Mouse (Mus musculus) left cerebral cortex, postnatal 14 days (tissue): ENCODE results near the gene Nrxn3. TPM values are rescaled to one million over a fixed set of nuclear protein-coding genes. Genes with fewer than 3 reads are reported as not detected.

Experiments
- DNase-seq, 2 experiments: peaks; one replicate each; pipeline ENCODE4 v3.0.0; 2021 to 2022; ENCODE audit warnings: low spot score in 2 of 2, mixed read lengths in 1 of 2
- intact Hi-C: fragments of 180-260 bp; cut with DNase I; formaldehyde crosslinking; loops from one replicate; pipeline ENCODE4 v1.15.1; 2025
- total RNA-seq, 2 experiments: library from RNA; stranded (reverse); gene quantifications; 2 replicates each; pipeline ENCODE4 v1.2.3; 2021

Gene Nrxn3
- total RNA-seq, 2 experiments from 2014 or later, result 202 to 209 TPM

DNA sequence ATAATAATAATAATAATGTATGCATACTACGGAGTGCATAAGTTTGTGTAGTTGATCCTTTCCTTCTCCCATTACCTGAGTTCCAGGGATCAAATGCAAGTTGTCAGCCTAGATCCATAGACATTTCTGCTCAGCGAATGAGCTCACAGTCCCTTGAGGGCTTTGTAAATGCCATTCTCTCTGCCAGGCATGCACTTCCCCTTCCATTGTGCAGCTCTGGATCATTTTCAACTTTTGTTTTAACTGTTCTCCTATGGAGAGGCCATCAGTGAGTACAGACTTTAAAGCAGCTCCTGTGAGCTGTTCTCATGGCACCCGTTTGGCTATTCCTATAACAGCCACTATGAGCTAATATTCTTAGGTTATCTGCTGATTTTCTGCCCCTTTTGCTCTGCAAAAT lies 536.2 kb downstream of the Nrxn3 start:
- intact Hi-C loops, result no loop called here
- no peak for DNase-seq

DNA sequence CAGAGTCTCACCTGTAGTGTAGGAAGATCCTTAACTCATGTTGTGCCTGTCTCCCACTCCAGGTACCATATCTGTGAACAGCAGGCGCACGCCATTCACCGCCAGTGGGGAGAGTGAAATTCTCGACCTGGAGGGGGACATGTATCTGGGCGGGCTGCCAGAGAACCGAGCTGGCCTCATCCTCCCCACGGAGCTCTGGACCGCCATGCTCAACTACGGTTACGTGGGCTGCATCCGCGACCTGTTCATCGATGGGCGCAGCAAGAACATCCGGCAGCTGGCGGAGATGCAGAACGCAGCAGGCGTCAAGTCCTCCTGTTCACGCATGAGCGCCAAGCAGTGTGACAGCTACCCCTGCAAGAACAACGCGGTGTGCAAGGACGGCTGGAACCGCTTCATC lies 537.4 kb downstream of the Nrxn3 start:
- intact Hi-C loops, result no loop called here
- DNase-seq, result no peak

DNA sequence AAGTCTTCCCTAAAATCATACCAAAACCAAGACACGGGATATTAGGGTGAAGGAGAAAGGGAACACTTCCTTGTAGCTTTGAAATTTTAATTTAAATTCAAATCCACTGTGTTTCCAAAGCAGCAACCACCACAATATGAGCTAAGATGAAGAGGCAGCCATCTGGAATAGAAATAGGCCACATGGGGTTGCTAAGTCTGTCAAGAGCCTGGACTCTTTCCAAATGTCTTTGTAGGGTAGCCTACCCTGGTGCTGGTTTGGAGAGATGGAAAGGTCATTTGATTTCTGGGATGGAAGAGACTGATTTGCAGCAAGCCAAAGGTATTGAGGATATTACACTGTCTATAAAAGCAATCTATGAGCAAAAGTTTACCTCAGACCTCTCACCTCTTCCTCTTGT lies 539.6 kb downstream of the Nrxn3 start:
- DNase-seq, result no peak
- intact Hi-C loops, result no loop called here

DNA sequence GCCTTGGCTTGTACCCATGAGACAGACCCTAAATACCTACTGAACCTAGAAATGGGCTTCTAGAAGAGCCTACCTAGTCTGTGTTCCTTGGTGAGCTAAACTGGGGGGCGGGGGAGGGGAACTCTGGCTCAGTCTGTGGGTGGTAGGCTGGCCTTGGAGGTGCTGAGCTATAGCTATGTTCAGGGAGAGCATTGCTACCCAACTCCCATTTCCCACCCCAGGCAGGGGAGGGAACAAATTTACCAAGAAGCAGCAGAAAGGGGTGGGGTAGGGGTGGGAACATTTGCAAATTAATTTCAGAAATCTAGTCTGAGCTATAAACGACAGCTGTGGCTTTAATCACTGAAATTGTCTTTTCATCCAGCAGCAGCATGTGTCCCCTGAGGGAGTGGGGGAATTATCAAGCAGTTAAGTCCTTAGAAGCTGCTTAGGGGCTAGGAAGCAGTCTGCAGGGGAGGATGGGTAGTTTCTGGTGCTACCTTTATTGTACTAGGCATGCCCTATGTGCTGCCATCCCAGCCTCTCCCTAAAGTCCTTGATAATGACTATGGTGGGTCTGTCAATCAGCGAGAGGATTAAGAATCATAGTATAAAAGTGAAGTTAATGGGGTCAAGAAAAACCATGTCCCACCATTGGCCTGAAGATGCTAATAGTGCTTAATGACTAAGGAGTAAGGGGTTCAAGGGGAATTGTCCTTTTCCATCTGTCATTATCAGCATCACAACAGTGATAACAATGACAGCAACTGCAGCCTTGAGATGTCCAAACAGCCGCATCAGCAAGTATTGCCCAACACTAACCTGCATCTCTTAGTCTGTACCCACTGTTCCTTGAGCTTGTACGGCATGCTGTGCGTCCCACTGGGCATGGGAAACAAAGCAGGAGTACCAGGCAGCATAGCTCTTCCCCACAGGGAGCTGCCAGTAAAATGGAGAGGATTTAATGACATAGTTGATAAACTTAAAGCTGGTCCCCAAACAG lies 560.0 kb downstream of the Nrxn3 start:
- intact Hi-C loops, result no loop called here
- no peak for DNase-seq

DNA sequence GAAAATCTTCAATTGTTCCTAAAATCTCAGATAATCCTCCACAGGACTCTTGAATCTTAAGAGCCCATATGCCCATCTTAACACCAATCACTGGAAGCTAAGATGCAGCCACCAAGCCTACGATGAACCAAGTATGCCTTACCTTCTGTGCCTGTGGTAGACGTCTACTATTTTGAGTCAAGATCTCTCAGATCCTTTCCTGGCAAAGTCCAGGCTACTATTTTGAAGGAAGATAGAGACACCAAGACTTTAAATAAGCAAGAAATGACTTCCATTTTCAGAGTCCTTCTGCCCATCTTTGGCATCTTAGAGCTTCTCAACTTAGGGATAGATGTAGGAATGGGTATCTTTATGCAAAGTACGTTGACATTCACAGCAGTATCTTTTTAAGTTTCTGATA lies 561.7 kb downstream of the Nrxn3 start:
- intact Hi-C loops, result no loop called here
- DNase-seq, result no peak

DNA sequence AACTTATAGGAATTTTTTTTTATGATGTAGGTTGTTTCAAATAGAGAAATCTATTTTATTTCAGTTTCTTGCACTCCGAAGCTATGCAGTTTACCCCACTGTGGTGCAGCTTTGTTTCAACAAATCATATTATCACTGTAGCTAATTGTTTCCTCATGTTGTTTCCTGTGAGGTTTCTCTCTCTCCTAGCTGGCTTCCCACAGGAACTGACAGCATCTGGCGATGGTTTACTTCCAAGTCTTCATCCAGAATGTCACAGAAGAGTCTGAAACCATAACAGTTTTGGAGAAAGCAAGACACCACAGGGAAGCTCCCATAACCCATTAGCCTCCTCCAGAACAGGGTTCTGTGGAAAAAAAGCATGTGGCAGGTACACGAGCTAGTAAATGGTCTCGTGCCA lies 564.4 kb downstream of the Nrxn3 start:
- intact Hi-C loops, result no loop called here
- no peak for DNase-seq

DNA sequence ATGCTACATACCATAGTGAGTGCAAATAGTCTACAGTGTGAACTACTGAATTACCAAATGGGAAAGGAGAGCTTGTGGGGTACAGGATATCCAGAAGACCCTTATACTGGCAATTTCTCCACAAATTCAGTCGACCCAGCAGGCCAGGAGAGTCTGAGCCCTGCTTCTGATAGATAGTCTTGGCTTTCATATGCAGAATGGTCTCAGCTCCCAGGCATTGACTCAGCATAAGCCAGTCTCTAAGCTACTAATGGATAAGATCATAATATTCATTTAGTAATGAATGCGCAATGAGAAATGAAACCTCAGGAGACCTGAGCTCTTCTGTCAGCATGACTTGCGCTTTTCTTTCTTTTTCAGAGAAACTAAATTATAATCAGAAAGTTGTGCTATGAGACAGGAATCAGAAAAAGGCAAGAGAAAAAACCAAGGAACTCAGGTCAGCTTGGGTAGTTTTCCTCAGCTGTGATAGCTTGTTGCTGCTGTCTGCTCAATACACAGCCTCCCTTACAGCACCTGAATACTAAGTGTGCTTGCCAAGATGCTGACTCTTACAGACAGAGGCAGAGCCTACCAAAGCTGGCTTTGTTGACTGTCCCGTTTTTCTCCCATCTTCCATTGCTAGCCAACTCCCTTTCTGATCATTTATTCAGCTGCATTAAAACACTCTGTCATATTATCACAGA lies 567.1 kb downstream of the Nrxn3 start:
- intact Hi-C loops, result no loop called here

DNA sequence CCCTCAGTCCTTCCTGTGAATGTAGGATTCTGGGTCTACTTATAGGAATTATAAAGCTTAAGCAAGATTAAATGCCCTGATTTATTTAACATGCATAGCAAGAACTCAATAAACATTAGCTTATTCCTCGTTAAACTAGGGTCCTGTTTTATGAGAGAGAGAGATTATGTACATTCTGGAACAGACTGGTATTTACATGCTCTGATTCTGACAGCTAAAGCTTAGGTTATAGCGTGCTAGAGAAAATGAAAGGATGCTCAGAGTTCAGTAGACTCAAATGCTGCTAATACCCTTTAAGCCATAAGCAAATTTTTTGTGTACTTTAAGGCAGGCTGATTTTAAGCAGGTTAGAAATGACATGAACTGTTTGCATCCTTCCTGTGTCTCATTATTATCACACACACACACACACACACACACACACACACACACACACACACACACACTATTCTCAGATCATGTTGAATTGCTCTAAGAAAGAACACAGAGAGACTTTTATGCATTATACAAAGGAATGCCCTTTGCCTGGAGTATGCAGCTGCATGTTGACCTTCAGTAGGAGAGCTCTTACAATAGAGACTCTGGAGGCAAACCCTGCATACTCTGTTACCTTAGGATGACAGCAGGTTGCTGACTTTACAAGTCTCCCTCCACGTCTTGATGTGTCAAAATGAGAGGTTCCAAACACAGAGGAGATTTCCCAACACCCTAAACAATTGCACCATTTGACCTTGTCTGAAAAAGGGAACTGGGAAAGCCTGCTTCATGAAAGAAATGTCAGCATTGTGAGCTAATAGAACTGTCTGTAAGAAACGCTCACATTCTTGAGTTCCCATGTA lies 568.3 kb downstream of the Nrxn3 start:
- intact Hi-C loops, result no loop called here
- no peak for DNase-seq

More for the DNA sequence above, 567.1 kb downstream of the Nrxn3 start:
- peak in 1 of 2 experiments; percentile 20 for DNase-seq

DNA sequence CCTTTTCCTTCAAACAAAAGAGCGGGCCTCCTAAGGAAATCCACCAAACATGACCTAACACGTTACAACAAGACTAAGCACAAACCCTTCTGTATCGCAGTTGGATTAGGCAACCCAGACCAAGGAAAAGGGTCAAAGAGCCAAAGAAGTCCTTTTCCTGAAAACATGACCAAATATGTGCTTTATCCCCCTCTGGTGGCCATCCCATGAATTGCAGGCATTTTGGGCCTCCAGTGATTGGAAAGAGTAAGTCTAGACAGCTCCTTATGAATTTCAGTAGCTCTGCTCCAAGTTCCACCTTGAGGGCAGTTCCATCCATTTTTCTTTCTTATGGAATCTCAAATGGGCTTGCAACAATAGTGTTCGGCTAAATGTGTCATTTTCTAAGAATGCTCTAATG lies 579.3 kb downstream of the Nrxn3 start:
- peak; percentile 74 to 82 for DNase-seq
- intact Hi-C loops, result loop anchor here (10.0 kb wide), 1 partner anchor 307 kb away; no protein-coding TSS in a partner anchor

DNA sequence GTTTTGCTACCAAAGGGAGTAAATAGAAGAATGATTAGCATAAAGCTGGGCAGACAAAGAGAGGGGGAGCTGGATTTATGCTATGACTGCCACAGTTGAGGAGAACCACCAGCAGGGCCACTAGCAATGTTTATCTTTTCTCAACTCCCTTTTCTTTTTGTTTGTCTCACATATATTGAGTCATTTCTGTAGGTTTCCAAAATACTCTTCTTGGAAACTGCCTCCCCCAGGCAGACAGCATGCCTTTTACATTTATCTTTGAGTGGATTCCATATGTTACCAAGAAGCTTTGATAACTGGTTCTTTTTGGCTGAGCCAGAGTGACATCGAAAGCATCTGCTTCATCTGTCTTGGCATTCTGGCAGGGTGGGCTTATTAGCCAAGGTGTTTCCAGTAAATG lies 587.5 kb downstream of the Nrxn3 start:
- intact Hi-C loops, result no loop called here
- DNase-seq, result no peak

DNA sequence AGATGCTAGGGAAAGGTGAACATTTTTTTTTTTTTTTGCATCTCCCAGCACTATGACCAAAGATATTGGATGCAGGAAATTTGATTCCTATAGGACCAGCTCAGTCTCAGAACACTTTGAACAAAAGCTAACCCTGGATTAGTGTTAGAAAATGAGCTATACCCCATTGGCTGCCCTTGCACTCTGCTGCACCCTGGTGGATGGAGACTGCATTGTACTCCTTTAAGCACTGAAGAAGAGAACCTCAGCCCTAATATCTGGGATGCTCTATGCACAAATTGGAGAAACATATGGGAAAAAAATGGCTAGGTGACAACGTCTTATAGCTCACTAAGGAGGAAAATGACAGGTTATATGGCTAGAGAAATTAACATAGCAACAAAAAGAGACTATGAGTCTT lies 589.9 kb downstream of the Nrxn3 start:
- intact Hi-C loops, result no loop called here
- DNase-seq, result no peak

DNA sequence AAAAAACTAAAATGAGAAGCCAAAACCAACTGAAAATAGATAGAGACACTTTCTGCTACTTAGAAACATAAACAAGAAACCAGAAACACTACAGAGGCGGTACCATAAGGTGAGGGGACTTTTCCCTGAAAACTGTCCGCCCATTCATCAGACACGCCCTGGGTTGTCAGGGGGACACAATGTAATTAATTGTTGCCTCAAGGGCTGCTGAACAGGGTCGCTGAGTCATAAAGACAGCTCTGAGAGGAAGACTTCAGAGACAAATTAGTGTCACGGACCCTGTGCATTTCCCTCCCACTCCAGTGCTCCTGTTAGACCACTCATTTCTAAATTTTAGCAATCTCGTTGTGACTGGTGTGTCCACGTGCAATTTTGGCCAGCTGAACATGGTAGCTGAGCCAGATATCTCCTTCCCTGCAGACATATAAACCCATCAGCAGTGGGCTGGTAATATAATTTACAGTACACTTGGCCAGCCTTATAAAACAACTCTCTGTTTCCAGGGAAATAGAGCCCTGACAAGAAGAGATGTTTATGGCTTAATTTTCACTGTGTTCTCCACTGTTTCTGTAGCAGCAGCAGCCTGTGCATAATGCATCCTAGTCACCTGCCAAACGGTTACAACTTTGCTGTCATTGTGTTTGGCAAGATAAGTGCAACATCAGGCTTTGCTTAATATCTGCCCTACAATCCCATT lies 603.3 kb downstream of the Nrxn3 start:
- peak; percentile 14 to 43 for DNase-seq
- intact Hi-C loops, result no loop called here

DNA sequence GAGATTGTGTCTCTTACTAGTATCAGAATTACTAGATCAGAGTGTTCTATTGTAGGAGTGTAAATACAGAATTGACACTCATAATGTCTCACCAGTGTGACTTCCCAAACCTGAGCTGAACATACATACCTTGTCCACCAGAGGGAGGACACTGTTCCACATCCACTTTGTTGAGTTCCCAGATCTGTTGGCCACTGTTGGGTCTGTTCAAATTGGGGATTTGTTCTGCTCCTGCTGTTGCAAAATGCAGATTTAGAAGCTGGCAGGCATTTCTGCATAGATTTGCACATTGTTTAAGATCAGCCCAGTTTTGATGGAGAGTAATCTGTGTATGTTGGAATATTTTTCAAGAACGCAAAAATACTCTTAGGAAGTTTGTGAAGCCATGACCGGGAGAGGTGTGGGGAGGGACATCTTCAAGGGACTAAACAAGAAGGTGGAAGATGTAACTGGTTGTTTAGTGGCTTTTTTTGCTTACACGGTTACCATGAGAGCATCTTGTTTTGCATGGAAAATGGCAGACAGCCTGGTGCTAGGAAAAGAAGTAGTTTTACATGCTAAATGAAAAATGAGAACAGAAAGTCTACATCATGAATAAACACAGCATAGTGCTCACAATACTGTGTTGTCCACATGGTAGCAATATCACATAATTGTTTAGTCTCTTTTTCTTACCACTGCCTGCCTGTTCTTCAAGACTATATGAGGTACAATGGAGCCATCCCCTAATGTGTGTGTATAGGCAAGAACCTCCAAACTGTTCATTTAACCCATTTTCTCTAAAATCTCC lies 609.0 kb downstream of the Nrxn3 start:
- intact Hi-C loops, result loop anchor here (5.0 kb wide), 1 partner anchor 46 kb away; no protein-coding TSS in a partner anchor
- DNase-seq, result peak; percentile 51 to 81

DNA sequence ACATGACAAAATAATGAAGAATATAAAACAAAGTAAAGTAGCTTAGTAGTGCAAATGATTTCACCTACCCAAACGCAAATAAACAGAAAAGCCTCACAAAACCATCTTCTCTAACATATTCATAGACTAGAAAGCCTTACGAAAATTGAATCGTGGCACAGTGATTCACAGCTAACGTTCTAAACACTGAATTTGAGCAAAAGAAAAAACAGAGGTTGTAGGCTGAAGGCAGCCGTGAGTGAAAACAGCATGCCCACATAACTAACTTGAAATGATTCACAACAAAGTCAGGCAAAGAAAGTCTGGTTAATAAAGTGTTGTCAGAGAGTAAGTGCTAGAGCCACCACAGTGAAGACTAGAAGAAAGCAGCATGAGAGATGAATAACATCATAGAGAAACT lies 610.8 kb downstream of the Nrxn3 start:
- intact Hi-C loops, result loop anchor here (5.0 kb wide), 1 partner anchor 44 kb away; no protein-coding TSS in a partner anchor
- no peak for DNase-seq

DNA sequence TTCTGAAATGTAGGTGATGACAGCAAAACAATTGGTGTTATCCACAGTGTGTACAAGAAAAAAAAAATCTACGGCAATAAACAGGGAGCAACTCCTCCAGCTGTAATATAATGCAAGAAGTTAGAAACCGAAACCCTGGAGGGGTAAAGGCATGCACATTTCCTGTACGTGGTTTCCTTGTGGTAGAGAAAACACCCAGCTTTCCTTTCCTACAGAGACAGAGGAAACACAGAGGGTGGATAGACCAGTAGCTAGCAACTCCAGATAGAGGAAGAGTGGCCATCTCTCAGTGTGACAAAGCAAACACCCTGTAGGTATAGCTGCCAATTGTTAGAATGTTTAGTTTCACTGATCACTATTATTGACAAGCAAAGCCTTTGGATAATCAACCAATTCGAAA lies 642.2 kb downstream of the Nrxn3 start:
- DNase-seq, result no peak
- intact Hi-C loops, result no loop called here

DNA sequence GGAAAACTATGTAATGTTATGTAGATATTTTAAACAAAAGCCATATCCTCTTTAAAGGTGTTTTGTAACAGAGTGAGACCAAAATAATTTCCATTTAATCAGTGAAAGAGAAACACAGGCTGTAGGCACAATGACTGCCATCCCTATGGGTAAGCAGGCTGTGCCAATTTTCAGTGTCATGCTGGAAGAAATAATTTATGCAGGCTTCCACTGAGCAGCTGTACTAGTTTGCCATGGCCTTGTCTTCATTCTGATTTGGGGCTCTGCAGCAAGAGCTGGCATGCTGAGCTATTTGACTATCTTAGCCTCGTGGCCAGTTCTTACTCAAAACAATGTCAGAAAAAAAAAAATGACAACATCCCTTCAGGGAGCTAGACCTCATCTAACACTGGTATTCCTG lies 647.3 kb downstream of the Nrxn3 start:
- no peak for DNase-seq
- intact Hi-C loops, result no loop called here

DNA sequence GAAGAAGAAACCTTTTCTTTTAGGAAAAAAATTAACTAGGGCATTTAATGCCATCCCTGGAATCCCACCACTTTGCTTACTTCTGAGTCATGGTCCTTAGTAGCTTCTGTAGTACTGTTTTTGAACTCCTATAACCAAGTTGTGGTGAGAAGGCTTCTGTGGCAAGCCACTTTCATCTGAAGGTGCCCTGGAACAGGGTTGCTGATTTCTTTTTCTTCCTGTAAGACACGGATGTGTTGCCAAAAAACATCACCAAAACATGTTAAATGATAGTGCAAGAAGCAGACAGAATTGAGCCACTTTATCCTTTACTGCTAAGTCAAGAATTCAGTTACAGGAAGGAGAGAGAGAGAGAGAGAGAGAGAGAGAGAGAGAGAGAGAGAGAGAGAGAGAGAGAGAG lies 653.9 kb downstream of the Nrxn3 start:
- intact Hi-C loops, result loop anchor here (5.0 kb wide), 1 partner anchor 44 kb away; no protein-coding TSS in a partner anchor

DNA sequence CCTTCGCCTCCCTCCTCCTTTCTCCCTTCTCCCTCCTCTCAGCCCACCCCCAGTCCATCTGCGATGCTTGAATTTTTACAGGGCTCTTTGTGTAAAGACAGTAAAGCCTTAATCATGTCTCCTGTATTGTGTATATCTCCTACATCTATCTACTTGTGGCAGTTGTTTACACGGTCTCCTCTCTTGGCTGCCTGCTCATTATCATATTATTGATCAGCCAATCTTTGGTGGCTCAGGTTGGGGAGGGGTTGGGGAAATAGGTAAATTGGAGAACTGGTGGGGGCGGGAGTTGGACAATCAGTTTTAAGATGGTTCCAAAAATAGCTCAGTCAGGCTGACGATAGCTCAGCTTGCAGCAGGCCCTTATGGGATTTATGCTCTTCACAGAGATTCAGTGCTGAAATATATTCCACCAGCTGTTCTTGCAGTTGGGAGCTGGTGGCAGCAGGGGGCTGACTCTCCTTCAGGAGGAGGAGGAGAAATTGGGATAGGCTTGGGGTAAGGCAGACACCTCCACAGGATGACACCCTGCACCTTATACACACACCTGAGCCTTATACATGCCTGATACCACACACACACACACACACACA lies 654.5 kb downstream of the Nrxn3 start:
- intact Hi-C loops, result loop anchor here (5.0 kb wide), 1 partner anchor 45 kb away; no protein-coding TSS in a partner anchor
- DNase-seq, result peak; percentile 65 to 86

More for the DNA sequence above, 653.9 kb downstream of the Nrxn3 start:
- DNase-seq, result peak; percentile 22 to 41
